Mouse (Mus musculus) splenic B cell, adult 2 months (primary cell): ENCODE measurements at regions not wholly inside any gene's neighbourhood (a gene's known extent, or its start where the extent isn't known, plus 50 kb on each side); places are given as distances from the start of the nearest gene placed in this dataset.

ENCODE experiments used
- DNase-seq: peaks from one replicate; pipeline ENCODE4 v3.0.0-alpha.2; 2011; ENCODE audit warnings: low read depth, low spot score
- H3K27me3 ChIP-seq: 2 replicates; pipeline ENCODE4 v1.6.1; 2012; ENCODE audit warnings: mild to moderate bottlenecking, low read length, moderate library complexity, mixed read lengths; ENCODE audit not compliant: control insufficient read depth, poor library complexity, insufficient read depth, severe bottlenecking
- H3K36me3 ChIP-seq: 2 replicates; pipeline ENCODE4 v1.6.1; 2012; ENCODE audit warnings: mild to moderate bottlenecking, low read length, moderate library complexity, mixed read lengths; ENCODE audit not compliant: control insufficient read depth, poor library complexity, insufficient read depth, severe bottlenecking

GRCm38 (mm10) chr7:134510333-134510928 lies 125.0 kb upstream of the D7Ertd443e start:
- Histone ChIP-seq H3K27me3 (no peaks in the 10 kb centered on the region), H3K36me3 (no peaks in the 10 kb centered on the region)
- no peak for DNase-seq

- Histone ChIP-seq H3K36me3 (no peaks in the 10 kb centered on the region), H3K27me3 (no peaks in the 10 kb centered on the region)
- no peak for DNase-seq
Measured at GRCm38 (mm10) chr7:134519372-134519975, 134.0 kb upstream of the D7Ertd443e start.

- Histone ChIP-seq H3K36me3 (no peaks in the 10 kb centered on the region), H3K27me3 (no peaks in the 10 kb centered on the region)
- DNase-seq = no peak
Measured at GRCm38 (mm10) chr7:134523897-134524296, 138.4 kb upstream of the D7Ertd443e start.

- Histone ChIP-seq H3K27me3 (no peaks in the 10 kb centered on the region), H3K36me3 (no peaks in the 10 kb centered on the region)
- DNase-seq = no peak
Measured at GRCm38 (mm10) chr7:134525041-134525440, 139.6 kb upstream of the D7Ertd443e start.

- Histone ChIP-seq H3K36me3 (no peaks in the 10 kb centered on the region), H3K27me3 (no peaks in the 10 kb centered on the region)
- no peak for DNase-seq
Measured at GRCm38 (mm10) chr7:134525461-134525860, 140.0 kb upstream of the D7Ertd443e start.

GRCm38 (mm10) chr7:134527351-134527750 lies 141.9 kb upstream of the D7Ertd443e start:
- no peak for DNase-seq
- H3K27me3 ChIP-seq = no peaks in the 10 kb centered on the region
- no peaks in the 10 kb centered on the region for H3K36me3 ChIP-seq

GRCm38 (mm10) chr7:134528026-134528425 lies 142.4 kb upstream of the Dock1 start:
- Histone ChIP-seq H3K36me3 (no peaks in the 10 kb centered on the region), H3K27me3 (no peaks in the 10 kb centered on the region)
- DNase-seq = no peak

GRCm38 (mm10) chr7:134534821-134535220 lies 135.6 kb upstream of the Dock1 start:
- no peaks in the 10 kb centered on the region for H3K27me3 ChIP-seq
- no peak for DNase-seq
- H3K36me3 ChIP-seq = no peaks in the 10 kb centered on the region

- DNase-seq = no peak
- no peaks in the 10 kb centered on the region for H3K36me3 ChIP-seq
- H3K27me3 ChIP-seq = no peaks in the 10 kb centered on the region
Measured at GRCm38 (mm10) chr7:134541699-134542098, 128.8 kb upstream of the Dock1 start.

- H3K27me3 ChIP-seq = no peaks in the 10 kb centered on the region
- no peak for DNase-seq
- H3K36me3 ChIP-seq = no peaks in the 10 kb centered on the region
Measured at GRCm38 (mm10) chr7:134546187-134546586, 124.3 kb upstream of the Dock1 start.

- H3K36me3 ChIP-seq = no peaks in the 10 kb centered on the region
- DNase-seq = no peak
- no peaks in the 10 kb centered on the region for H3K27me3 ChIP-seq
Measured at GRCm38 (mm10) chr7:134549286-134549919, 121.1 kb upstream of the Dock1 start.

GRCm38 (mm10) chr7:134550221-134550809 lies 120.1 kb upstream of the Dock1 start:
- no peak for DNase-seq
- Histone ChIP-seq H3K27me3 (no peaks in the 10 kb centered on the region), H3K36me3 (no peaks in the 10 kb centered on the region)

- no peaks in the 10 kb centered on the region for H3K27me3 ChIP-seq
- H3K36me3 ChIP-seq = no peaks in the 10 kb centered on the region
- DNase-seq = no peak
Measured at GRCm38 (mm10) chr7:134552051-134552451, 118.4 kb upstream of the Dock1 start.

GRCm38 (mm10) chr7:134556061-134556460 lies 114.4 kb upstream of the Dock1 start:
- Histone ChIP-seq H3K36me3 (no peaks in the 10 kb centered on the region), H3K27me3 (no peaks in the 10 kb centered on the region)
- DNase-seq = no peak

- no peaks in the 10 kb centered on the region for H3K36me3 ChIP-seq
- peak; percentile 21 for DNase-seq
- no peaks in the 10 kb centered on the region for H3K27me3 ChIP-seq
Measured at GRCm38 (mm10) chr7:134566322-134566721, 104.1 kb upstream of the Dock1 start.
